Mouse (Mus musculus) cortical plate, adult 2 months (tissue): ENCODE measurements around the gene Ccdc142. TPM values are rescaled to one million over a fixed set of nuclear protein-coding genes. Genes with fewer than 3 reads are reported as not detected.

Source experiments
- H3K27ac ChIP-seq: fragments of 200-500 bp; 2 replicates; pipeline ENCODE4 v1.5.1; 2012; ENCODE audit warnings: low read length, control low read depth, inconsistent platforms; ENCODE audit not compliant: insufficient read depth
- H3K4me1 ChIP-seq: fragments of 200-500 bp; 2 replicates; pipeline ENCODE4 v1.6.1; 2011; ENCODE audit warnings: low read length; ENCODE audit not compliant: control insufficient read depth, insufficient read depth
- H3K4me3 ChIP-seq: fragments of 200-500 bp; 2 replicates; pipeline ENCODE4 v1.5.1; 2011; ENCODE audit warnings: mild to moderate bottlenecking, low read length, control low read depth; ENCODE audit not compliant: insufficient read depth
- CTCF ChIP-seq: fragments of 200-500 bp; IDR thresholded peaks from 2 replicates; pipeline ENCODE4 v1.5.1; 2011; ENCODE audit warnings: mild to moderate bottlenecking, control low read depth, low read length; ENCODE audit not compliant: insufficient read depth; ENCODE audit errors: extremely low read depth
- POLR2A ChIP-seq: fragments of 200-500 bp; IDR thresholded peaks from 2 replicates; pipeline ENCODE4 v1.6.1; 2011; ENCODE audit warnings: mild to moderate bottlenecking, low read length, control low read depth; ENCODE audit not compliant: insufficient read depth; ENCODE audit errors: extremely low read depth
- polyA plus RNA-seq: library from polyadenylated mRNA; depleted of rRNA; stranded (reverse); fragments of >200 nt; gene quantifications from 2 replicates; pipeline ENCODE4 v1.2.3, GENCODE M21; 2012

The Ccdc142 gene
- polyA plus RNA-seq, 1 experiment: 8.1 TPM

DNA sequence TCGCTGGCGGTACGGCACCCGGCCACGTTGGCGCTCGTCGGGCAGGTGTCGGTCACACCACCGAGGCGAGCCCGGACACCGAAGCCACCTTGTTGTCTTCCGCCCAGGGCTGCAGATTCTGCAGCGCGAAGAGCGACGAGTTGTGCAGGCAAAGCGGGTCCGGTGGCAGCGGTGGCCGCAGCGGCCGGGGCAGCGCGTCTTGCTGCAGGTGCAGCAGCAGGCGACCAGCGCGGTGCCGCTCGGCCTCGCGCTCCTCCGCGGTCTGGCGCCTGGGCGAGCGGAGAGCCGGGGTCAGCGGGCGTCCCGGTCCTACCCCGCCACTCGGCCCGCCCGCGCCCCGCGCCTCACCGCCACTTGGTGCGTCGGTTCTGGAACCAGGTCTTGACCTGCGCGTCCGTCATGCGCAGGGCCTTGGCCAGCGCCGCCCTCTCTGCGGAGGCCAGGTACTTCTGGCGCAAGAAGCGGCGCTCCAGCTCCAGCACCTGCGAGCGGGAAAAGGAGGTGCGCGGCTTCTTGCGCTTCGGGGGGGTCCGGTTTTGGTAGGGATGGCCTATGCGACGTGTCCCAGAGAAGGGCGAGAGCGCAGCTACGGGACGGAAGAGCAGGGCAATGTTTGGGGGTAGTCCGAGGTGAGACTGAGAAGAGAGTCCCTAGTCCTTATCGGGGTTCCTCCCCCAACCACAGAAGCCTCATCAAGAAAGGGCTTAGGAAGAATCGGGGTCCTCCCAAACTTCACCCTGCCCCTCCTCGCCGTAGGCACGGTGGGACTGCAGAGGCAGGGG is 32.5 kb upstream of the Ccdc142 start:
- no peak overlapping the region for H3K4me3 ChIP-seq
- TF ChIP-seq POLR2A (no peak), CTCF (no peak)
- no peak overlapping the region for H3K27ac ChIP-seq
- no peaks in the 10 kb centered on the region for H3K4me1 ChIP-seq

DNA sequence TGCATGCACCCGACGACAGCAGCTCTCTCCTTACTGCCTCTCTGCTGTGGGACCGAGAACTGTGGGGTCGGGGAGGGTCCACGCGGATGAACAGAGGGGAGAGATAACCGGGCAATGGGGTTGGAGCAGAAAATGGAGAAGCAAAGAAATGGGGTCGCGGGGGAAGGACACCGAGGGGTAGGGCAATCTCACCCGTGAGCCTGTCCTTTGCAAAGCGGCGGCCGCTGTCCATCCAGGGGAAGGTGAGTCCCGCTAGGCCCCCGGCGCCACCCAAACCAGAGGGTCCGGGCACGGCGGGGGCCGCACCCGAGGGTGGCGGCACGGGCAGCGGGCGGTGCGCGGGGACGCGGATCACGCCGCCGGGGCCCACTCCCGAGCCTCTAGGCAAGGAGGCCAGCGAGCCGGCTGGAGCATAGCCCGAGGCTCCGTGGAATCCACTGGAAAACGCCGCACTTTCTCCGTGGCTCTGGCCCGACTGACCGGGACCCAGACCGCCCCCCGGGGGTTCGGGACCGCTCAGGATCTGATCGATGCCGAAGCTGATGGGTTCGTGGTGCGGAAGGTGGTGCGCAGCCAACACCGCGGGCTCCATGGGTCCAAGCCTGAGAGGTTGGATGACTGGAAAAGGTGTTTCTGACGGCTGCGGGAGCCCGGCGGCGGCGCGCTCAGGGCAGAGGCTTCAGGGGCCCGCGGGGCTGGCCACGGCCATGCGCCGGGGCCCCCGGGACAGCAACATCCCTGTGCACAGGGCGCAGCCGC is 31.7 kb upstream of the Ccdc142 start:
- TF ChIP-seq POLR2A: no peak
- no peak for TF ChIP-seq CTCF
- H3K27ac ChIP-seq: no peak overlapping the region
- no peaks in the 10 kb centered on the region for H3K4me1 ChIP-seq
- no peak overlapping the region for H3K4me3 ChIP-seq

DNA sequence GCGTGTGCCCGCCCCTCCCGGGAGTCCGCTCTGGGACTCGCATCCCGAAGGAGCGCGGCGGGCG is 31.3 kb upstream of the Ccdc142 start, which contains the start of gene Tlx2:
TSS of gene Tlx2 (minus strand) at position 47 of the 64 bp plus-strand sequence.
- TF ChIP-seq POLR2A (no peak), CTCF (no peak)
- Histone ChIP-seq H3K4me3 (no peak within 1 kb of the TSS), H3K27ac (no peak within 1 kb of the TSS), H3K4me1 (no peaks in the 10 kb centered on the region)

DNA sequence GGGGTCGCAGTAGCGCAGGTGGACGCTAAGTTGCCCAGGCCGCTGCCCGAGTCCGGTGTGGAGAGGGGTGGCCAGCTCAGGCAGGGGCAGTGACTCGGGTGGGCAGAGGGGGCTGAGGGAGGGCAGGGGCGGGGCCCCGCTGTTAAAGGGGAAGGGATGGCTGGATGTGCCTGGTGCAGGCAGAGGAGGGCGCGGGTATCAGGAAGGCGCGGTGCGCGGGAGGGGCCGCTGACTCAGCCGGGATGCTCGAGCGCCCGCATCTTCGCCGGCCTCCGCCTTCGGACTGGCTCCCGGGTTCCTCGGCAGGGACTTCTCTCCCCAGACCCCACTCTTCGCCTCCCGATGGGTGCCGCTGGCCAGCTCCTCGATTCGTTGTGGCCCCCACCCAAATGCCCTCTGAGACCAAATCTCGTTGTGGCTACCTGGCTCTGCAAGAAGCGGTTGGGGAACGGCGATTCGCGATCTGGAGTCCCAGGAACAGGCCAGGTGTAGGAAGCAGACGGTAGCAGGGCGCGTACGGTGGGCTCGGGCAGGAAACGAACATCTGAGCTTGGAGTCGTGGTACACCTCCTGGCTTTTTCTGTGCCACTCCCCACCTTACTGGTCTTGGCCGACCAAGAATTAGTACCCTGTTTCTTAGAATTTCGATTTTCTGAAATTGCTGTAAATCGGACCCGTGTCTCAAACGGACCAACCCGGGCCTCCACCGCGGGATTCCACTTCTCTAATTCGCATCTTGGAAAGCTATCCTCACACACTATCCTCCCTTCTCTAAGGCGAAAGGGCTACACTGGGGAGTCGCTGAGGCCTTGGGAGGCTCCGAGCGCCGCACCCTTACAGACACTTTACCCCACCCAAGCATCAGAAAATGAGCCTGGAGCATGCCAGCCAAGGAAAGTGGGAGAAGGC is 30.8 kb upstream of the Ccdc142 start:
- Histone ChIP-seq H3K27ac (no peak overlapping the region), H3K4me3 (no peak overlapping the region), H3K4me1 (no peaks in the 10 kb centered on the region)
- TF ChIP-seq CTCF: no peak
- no peak for TF ChIP-seq POLR2A

DNA sequence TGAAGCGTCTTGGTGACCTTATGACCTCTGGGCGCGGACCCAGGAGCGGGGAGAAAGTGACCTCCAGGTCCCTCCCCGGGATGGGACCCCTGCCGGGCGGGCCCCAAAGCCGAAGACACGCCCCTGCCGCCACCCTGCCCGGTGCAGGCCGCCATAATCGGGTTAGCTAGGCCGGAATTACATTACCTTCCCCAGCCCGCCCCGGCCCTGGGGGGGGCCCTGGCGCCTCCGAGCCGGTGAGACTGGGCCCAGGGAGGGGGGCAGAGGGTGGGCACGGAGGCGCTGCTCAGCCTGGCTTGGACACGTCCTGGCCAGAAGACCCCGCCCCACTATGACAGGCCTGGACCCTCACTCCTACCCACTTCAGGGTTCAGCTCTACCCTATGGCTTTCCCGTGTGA is 30.2 kb upstream of the Ccdc142 start:
- Histone ChIP-seq H3K4me1 (no peaks in the 10 kb centered on the region), H3K27ac (no peak overlapping the region), H3K4me3 (no peak overlapping the region)
- TF ChIP-seq POLR2A (no peak), CTCF (no peak)

DNA sequence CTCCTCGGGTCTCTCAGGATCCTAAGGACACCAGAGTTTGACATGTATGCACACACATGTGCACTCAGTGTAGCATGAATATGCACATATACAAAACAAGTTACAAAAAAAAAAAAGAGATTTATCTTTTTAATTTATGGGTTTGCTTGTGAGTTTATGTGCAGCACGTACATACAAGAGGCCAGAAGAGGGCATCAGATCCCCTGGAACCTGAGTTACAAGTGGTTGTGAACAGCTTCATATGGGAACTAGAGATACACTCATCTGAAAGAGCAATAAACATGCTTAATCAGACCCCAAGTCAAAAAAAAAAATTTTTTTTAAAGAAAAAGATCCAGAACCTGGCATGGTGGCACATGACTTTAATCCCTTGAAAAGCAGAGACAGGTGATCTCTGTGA is 26.4 kb upstream of the Ccdc142 start:
- Histone ChIP-seq H3K27ac (no peak overlapping the region), H3K4me1 (0 out of 2 replicates have a peak, but pooled peaks cover 3% of the 10 kb centered on the region), H3K4me3 (no peak overlapping the region)
- TF ChIP-seq POLR2A: no peak
- no peak for TF ChIP-seq CTCF

DNA sequence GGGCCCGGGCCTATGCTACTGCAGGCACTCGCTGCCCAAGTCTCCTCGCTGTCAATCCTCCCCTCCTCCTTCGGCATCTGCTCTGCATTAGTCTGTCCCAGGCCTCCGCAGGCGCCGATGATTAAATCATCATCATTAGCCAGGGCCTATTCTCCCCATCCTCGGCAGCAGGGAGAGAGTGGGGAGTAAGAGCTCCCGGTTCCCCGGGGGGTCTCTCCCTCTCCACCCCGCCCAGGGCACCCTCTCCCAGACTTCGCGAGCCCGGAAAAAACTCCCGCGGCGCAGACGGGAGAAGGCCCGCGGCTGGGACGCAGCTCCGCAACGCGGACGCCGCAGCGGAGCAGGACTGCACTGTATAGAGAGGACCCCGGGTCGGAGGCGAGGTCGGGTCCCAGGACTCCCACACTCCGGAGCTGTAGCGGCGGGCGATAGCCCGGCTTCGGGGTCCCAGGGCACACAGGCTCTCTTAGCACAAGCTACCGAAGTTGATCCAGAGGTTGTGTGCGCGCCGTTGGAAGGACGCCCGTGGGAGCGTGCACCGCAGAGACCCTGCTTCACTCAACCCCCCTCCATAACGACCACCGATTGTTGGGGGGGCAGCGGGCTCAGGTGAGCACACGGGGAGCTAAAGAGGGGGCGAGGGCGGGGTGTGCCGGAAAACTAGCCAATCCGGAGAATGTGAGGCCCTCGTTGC is 23.6 kb upstream of the Ccdc142 start, which contains the start of gene Pcgf1:
TSS of gene Pcgf1 (plus strand) at position 240 of the 694 bp plus-strand sequence.
- peak within 1 kb of the TSS; percentile 75 for H3K27ac ChIP-seq
- 0 out of 2 replicates have a peak, but pooled peaks cover 3% of the 10 kb centered on the region for H3K4me1 ChIP-seq
- TF ChIP-seq CTCF (no peak), POLR2A (no peak)
- peak within 1 kb of the TSS; percentile 60 for H3K4me3 ChIP-seq

DNA sequence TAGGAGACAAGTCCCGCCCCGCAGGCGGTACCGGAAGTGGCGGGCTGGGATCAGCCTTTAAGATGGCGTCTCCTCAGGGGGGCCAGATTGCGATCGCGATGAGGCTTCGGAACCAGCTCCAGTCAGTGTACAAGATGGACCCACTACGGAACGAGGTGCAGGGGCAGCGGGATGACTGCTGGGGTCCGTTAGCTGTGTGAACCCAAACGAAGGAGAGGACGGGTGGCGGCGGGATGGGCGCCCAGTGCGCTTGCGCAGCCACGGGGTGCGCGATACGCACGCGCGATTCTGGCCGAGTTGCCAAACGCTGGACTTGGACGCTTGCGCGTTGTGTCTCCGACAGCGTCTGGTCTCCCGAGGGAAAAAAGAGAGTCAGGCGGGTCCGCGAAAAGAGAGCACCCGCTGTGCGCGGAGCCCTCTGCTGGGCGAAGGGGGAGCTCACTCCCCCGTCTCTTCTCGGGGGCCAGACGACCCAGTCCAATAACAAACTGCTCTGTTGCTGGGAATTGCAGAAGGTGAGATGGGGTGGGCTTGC is 23.0 kb upstream of the Ccdc142 start:
- peak overlapping the region; percentile 60 for H3K4me3 ChIP-seq

More for the DNA sequence above, 23.0 kb upstream of the Ccdc142 start:
- Histone ChIP-seq H3K4me1 (0 out of 2 replicates have a peak, but pooled peaks cover 3% of the 10 kb centered on the region), H3K27ac (peak overlapping the region; percentile 75)
- TF ChIP-seq POLR2A (peak; percentile 54), CTCF (0 out of 2 replicates have a peak, but pooled peaks have one; percentile 22)
